Mouse (Mus musculus) stomach, embryonic 14.5 days (tissue): Measurements from ENCODE around the gene Sap30. TPM values are rescaled to one million over a fixed set of nuclear protein-coding genes. Genes with fewer than 3 reads are reported as not detected.

Experiments
- ATAC-seq: fragments of 200-750 bp; cut with Nextera tagmentation; 2 replicates; pipeline ENCODE4 v1.8.0; 2017; ENCODE audit warnings: low read depth, moderate TSS enrichment; ENCODE audit not compliant: insufficient number of reproducible peaks, insufficient read depth, low FRiP score
- H3K27ac ChIP-seq: fragments of 300-500 bp; sonication (generic); 2 replicates; pipeline ENCODE4 v1.5.1; 2014; ENCODE audit warnings: mild to moderate bottlenecking, low read length, moderate library complexity, mixed read lengths
- H3K27me3 ChIP-seq: fragments of 300-500 bp; sonication (generic); 2 replicates; pipeline ENCODE4 v1.6.1; 2014; ENCODE audit warnings: low read length, control low read depth, mixed read lengths; ENCODE audit not compliant: control insufficient read depth, insufficient read depth
- H3K36me3 ChIP-seq: fragments of 300-500 bp; sonication (generic); 2 replicates; pipeline ENCODE4 v1.6.1; 2014; ENCODE audit warnings: mild to moderate bottlenecking, control low read depth, low read length, moderate library complexity, mixed read lengths; ENCODE audit not compliant: control insufficient read depth, insufficient read depth
- H3K4me1 ChIP-seq: fragments of 300-500 bp; sonication (generic); 2 replicates; pipeline ENCODE4 v1.6.1; 2014; ENCODE audit warnings: low read length, control low read depth, mixed read lengths; ENCODE audit not compliant: control insufficient read depth, insufficient read depth
- H3K4me2 ChIP-seq: fragments of 300-500 bp; sonication (generic); replicated peaks from 2 replicates; pipeline ENCODE4 v1.6.1; 2014; ENCODE audit warnings: low read depth, low read length, control low read depth
- H3K4me3 ChIP-seq: fragments of 300-500 bp; sonication (generic); 2 replicates; pipeline ENCODE4 v1.5.1; 2014; ENCODE audit warnings: low read depth, low read length, control low read depth
- H3K9ac ChIP-seq: fragments of 300-500 bp; sonication (generic); replicated peaks from 2 replicates; pipeline ENCODE4 v1.6.1; 2014; ENCODE audit warnings: low read depth, mild to moderate bottlenecking, control low read depth, low read length, moderate library complexity, mixed read lengths
- H3K9me3 ChIP-seq: fragments of 300-500 bp; sonication (generic); 2 replicates; pipeline ENCODE4 v1.6.1; 2016; ENCODE audit warnings: low read depth, low read length, control low read depth; ENCODE audit not compliant: control insufficient read depth
- WGBS: fragments of 180-500 bp; shearing (Covaris S2); extraction: QIAGEN DNeasy Blood & Tissue Kit; methylation state at CpG from one replicate; pipeline ENCODE4 v1.1.7; 2014; 5-methylcytosine and 5-hydroxymethylcytosine counted together
- polyA plus RNA-seq: library from polyadenylated mRNA; unstranded; fragments of >200 nt; fragmentation: Nextera tagmentation; extraction: Ambion mirVana; gene quantifications from 2 replicates; pipeline ENCODE4 v1.2.1, GENCODE M21; 2014

The Sap30 gene
- polyA plus RNA-seq, 1 experiment from 2014 or later, result 43.6 TPM

DNA sequence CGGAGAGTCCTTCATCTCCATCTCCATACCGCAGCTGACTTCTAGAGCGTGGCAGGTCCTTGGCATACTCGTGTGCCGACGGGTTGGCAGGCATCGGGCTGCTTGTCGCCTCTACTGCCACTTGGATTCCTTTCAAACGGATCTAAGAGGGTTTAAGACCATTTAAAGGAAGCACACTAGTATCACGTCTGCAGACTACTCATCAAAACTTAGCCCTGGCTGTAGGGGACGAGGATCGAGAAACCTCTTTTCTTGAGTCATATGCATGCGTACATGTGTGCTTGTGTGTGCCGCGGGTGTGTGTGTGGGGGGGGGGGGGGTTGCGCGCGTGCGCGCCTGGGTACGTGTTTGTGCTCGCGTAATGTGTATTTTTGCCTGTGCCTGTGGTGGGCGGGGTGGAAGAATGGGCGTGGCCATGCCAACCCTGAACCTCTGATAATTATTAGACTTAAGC lies 679 bp upstream of the Sap30 start:
- peak; percentile 38; the same call in 1 of the 2 replicates for ATAC-seq
- peak overlapping the region; percentile 45 for H3K9ac ChIP-seq
- peaks cover 6% of the 10 kb centered on the region for H3K4me1 ChIP-seq
- no peaks in the 10 kb centered on the region for H3K9me3 ChIP-seq
- no peaks in the 10 kb centered on the region for H3K27me3 ChIP-seq
- 0 out of 2 replicates have a peak, but pooled peaks cover 3% of the 10 kb centered on the region for H3K36me3 ChIP-seq
- H3K4me2 ChIP-seq, result peak overlapping the region; percentile 76
- WGBS, result under 1% methylated on average over 25 of the region's 25 CpGs
- H3K27ac ChIP-seq, result peak overlapping the region; percentile 90
- peak overlapping the region; percentile 92 for H3K4me3 ChIP-seq

DNA sequence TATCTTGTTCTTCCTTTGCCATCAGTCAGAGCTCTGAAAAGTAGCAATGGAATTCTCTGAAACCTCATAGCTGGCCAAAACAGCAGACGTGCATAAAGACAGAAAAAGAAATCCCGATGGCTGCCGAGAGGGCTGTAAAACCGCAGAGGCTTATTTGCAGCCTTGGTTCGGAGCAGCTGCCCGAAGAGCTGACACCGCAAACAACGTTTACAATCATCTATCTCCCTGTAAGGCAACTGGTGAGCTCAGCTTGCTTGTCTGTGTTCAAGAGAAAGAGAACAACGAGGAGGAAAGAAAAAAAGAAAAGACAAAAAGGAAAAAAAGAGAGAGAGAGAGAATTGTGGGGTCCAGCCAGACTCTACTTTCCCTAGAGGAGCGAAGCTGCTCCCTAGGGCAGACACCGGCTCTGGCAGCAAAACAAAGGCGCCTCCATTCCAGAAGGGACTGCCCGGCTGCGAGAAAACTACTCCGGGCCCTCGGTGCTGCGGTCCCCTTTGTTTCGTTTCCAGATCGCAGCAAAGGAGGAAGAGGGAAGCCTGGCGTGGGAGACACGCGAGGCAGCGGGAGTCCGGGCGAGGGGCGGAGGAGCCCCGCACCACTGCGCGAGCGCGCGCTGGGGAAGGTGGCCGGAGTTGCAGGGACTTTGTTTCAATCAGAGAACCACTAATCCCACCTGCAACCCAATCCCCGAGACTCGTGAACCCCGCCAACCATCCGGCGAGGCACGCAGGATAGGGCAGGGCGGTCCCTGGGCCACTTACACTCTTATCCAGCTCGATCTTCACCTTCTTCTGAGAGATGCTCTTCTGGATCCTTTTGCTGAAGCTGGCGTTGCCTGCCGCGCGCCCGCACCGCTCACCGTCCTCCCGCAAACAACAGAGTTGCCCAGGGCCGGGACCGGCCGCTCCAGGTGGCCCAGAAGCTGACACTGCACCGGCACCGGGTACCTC lies 894 bp downstream of the Sap30 start:
- under 1% methylated on average over 54 of the region's 54 CpGs for WGBS
- peak overlapping the region; percentile 92 for H3K4me3 ChIP-seq
- peak; percentile 21 for ATAC-seq

GRCm38 (mm10) chr8:57480606-57481005 lies 7.1 kb downstream of the Sap30 start:
- Histone ChIP-seq H3K36me3 (peaks cover 3% of the 10 kb centered on the region; the same call in 1 of the 2 replicates), H3K4me2 (no peak overlapping the region), H3K4me1 (peaks cover 3% of the 10 kb centered on the region), H3K9me3 (no peaks in the 10 kb centered on the region), H3K27me3 (no peaks in the 10 kb centered on the region), H3K9ac (no peak overlapping the region), H3K4me3 (no peak overlapping the region), H3K27ac (no peak overlapping the region)
- ATAC-seq, result no peak
- 81% methylated on average over 4 of the region's 4 CpGs for WGBS

More for the DNA sequence above, 894 bp downstream of the Sap30 start:
- Histone ChIP-seq H3K4me2 (peak overlapping the region; percentile 66), H3K27ac (peak overlapping the region; percentile 94), H3K4me1 (peaks cover 6% of the 10 kb centered on the region), H3K27me3 (no peaks in the 10 kb centered on the region), H3K9ac (peak overlapping the region; percentile 92), H3K9me3 (no peaks in the 10 kb centered on the region), H3K36me3 (peaks cover 3% of the 10 kb centered on the region; the same call in 1 of the 2 replicates)

GRCm38 (mm10) chr8:57479700-57480099 lies 8.0 kb downstream of the Sap30 start:
- Histone ChIP-seq H3K9ac (no peak overlapping the region), H3K4me1 (no peaks in the 10 kb centered on the region), H3K4me2 (no peak overlapping the region), H3K4me3 (no peak overlapping the region), H3K27ac (no peak overlapping the region), H3K27me3 (no peaks in the 10 kb centered on the region), H3K9me3 (no peaks in the 10 kb centered on the region), H3K36me3 (peaks cover 3% of the 10 kb centered on the region; the same call in 1 of the 2 replicates)
- WGBS, result 94% methylated on average over 8 of the region's 8 CpGs
- no peak for ATAC-seq

DNA sequence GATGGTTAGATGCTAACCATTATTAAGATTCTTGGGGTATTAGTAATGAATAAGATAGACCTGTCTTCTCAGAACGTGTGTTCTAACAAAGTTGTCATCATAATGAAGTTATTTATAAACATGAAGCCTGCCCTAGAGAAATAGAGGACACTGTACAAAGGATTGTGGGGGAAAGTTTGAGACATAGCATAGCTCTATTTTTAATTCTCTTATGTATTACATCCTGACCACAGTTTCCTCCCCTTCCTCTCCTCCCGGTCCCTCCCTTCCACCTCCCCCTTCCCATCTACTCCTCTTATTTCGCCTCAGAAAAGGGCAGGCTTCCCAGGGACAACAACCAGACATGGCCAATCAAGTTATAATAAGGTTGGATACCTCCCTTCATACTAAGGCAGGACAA lies 9.3 kb downstream of the Sap30 start:
- peaks cover under 1% of the 10 kb centered on the region; the same call in 1 of the 2 replicates for H3K36me3 ChIP-seq
- WGBS, result 62% methylated on average over 3 of the region's 3 CpGs
- H3K4me1 ChIP-seq, result no peaks in the 10 kb centered on the region
- H3K4me2 ChIP-seq, result no peak overlapping the region
- no peaks in the 10 kb centered on the region for H3K27me3 ChIP-seq
- no peak overlapping the region for H3K4me3 ChIP-seq
- no peaks in the 10 kb centered on the region for H3K9me3 ChIP-seq
- no peak for ATAC-seq
- H3K27ac ChIP-seq, result no peak overlapping the region
- H3K9ac ChIP-seq, result no peak overlapping the region

- ATAC-seq, result no peak
- no peaks in the 10 kb centered on the region for H3K9me3 ChIP-seq
- H3K9ac ChIP-seq, result no peak overlapping the region
- no peaks in the 10 kb centered on the region for H3K36me3 ChIP-seq
- H3K4me2 ChIP-seq, result no peak overlapping the region
- H3K27me3 ChIP-seq, result no peaks in the 10 kb centered on the region
- no peak overlapping the region for H3K4me3 ChIP-seq
- WGBS, result 74% methylated on average over 6 of the region's 6 CpGs
- H3K27ac ChIP-seq, result no peak overlapping the region
- H3K4me1 ChIP-seq, result peaks cover 1% of the 10 kb centered on the region; the same call in 1 of the 2 replicates
Observed at GRCm38 (mm10) chr8:57473751-57474150, 13.9 kb downstream of the Sap30 start.

- Histone ChIP-seq H3K9ac (no peak overlapping the region), H3K27ac (no peak overlapping the region), H3K4me3 (no peak overlapping the region), H3K4me2 (no peak overlapping the region), H3K27me3 (no peaks in the 10 kb centered on the region), H3K36me3 (no peaks in the 10 kb centered on the region), H3K9me3 (no peaks in the 10 kb centered on the region), H3K4me1 (peaks cover 3% of the 10 kb centered on the region; the same call in 1 of the 2 replicates)
- no peak for ATAC-seq
- WGBS, result 94% methylated on average over 5 of the region's 5 CpGs
Observed at GRCm38 (mm10) chr8:57470863-57471262, 16.8 kb downstream of the Sap30 start.

GRCm38 (mm10) chr8:57468624-57469023 lies 19.0 kb downstream of the Sap30 start:
- 34% methylated on average over 5 of the region's 5 CpGs for WGBS
- peaks cover 3% of the 10 kb centered on the region; the same call in 1 of the 2 replicates for H3K4me1 ChIP-seq
- H3K27ac ChIP-seq, result no peak overlapping the region
- no peaks in the 10 kb centered on the region for H3K36me3 ChIP-seq
- no peak overlapping the region for H3K9ac ChIP-seq
- no peak overlapping the region for H3K4me2 ChIP-seq
- H3K27me3 ChIP-seq, result no peaks in the 10 kb centered on the region
- peak; percentile 80 for ATAC-seq
- H3K9me3 ChIP-seq, result no peaks in the 10 kb centered on the region
- no peak overlapping the region for H3K4me3 ChIP-seq
